Mouse (Mus musculus) E14TG2a.4 (cell line): ENCODE data around the gene Pcx.
A peak's percentile ranks its signal among the peaks of the same experiment; 100 is the strongest.

Experiments
- H3K27me3 ChIP-seq: 2 replicates; pipeline ENCODE4 v1.6.1; 2014; ENCODE audit warnings: low read length, control low read depth; ENCODE audit not compliant: insufficient read depth
- H3K36me3 ChIP-seq: 2 replicates; pipeline ENCODE4 v1.6.1; 2014; ENCODE audit warnings: low read length, control low read depth; ENCODE audit not compliant: insufficient read depth
- H3K4me1 ChIP-seq: replicated peaks from 2 replicates; pipeline ENCODE4 v1.6.1; 2014; ENCODE audit warnings: low read depth, low read length, control low read depth
- H3K4me3 ChIP-seq: replicated peaks from 2 replicates; pipeline ENCODE4 v1.5.1; 2014; ENCODE audit warnings: mild to moderate bottlenecking, low read length
- H3K9me3 ChIP-seq: 2 replicates; pipeline ENCODE4 v1.6.1; 2014; ENCODE audit warnings: low read length, control low read depth
- CTCF ChIP-seq: conservative IDR thresholded peaks from 2 replicates; pipeline ENCODE4 v1.5.1; 2014; ENCODE audit warnings: low read length
- NANOG ChIP-seq: IDR thresholded peaks from 2 replicates; pipeline ENCODE4 v1.6.1; 2014; ENCODE audit warnings: borderline replicate concordance, low read length, mixed read lengths
- POU5F1 ChIP-seq: IDR thresholded peaks from 2 replicates; pipeline ENCODE4 v1.6.1; 2014; ENCODE audit warnings: low read length, borderline replicate concordance

The Pcx gene

GRCm38 (mm10) chr19:4590025-4590424 is 79.8 kb downstream of the Pcx start:
- H3K4me3 ChIP-seq, result no peak overlapping the region
- no peaks in the 10 kb centered on the region for H3K36me3 ChIP-seq
- H3K9me3 ChIP-seq, result no peaks in the 10 kb centered on the region
- TF ChIP-seq NANOG (no peak), POU5F1 (no peak), CTCF (no peak)
- H3K4me1 ChIP-seq, result 0 out of 2 replicates have a peak, but pooled peaks cover 3% of the 10 kb centered on the region
- H3K27me3 ChIP-seq, result 0 out of 2 replicates have a peak, but pooled peaks cover 3% of the 10 kb centered on the region

GRCm38 (mm10) chr19:4593792-4594522 is 83.7 kb downstream of the Pcx start:
- Histone ChIP-seq H3K36me3 (no peaks in the 10 kb centered on the region), H3K4me1 (0 out of 2 replicates have a peak, but pooled peaks cover 3% of the 10 kb centered on the region), H3K9me3 (0 out of 2 replicates have a peak, but pooled peaks cover 2% of the 10 kb centered on the region), H3K27me3 (no peaks in the 10 kb centered on the region), H3K4me3 (no peak overlapping the region)
- TF ChIP-seq CTCF (no peak), POU5F1 (no peak), NANOG (no peak)

GRCm38 (mm10) chr19:4596071-4596470 is 85.8 kb downstream of the Pcx start:
- no peaks in the 10 kb centered on the region for H3K36me3 ChIP-seq
- 0 out of 2 replicates have a peak, but pooled peaks cover 3% of the 10 kb centered on the region for H3K4me1 ChIP-seq
- no peak overlapping the region for H3K4me3 ChIP-seq
- 0 out of 2 replicates have a peak, but pooled peaks cover 2% of the 10 kb centered on the region for H3K9me3 ChIP-seq
- TF ChIP-seq NANOG (no peak), POU5F1 (no peak), CTCF (no peak)
- peaks cover 5% of the 10 kb centered on the region; the same call in 1 of the 2 replicates for H3K27me3 ChIP-seq

GRCm38 (mm10) chr19:4602459-4602858 is 92.2 kb downstream of the Pcx start:
- Histone ChIP-seq H3K27me3 (peaks cover 34% of the 10 kb centered on the region), H3K4me3 (peak overlapping the region; percentile 57; the same call in 1 of the 2 replicates), H3K36me3 (peaks cover 3% of the 10 kb centered on the region), H3K4me1 (peaks cover 32% of the 10 kb centered on the region), H3K9me3 (0 out of 2 replicates have a peak, but pooled peaks cover 2% of the 10 kb centered on the region)
- TF ChIP-seq POU5F1 (no peak), CTCF (no peak), NANOG (no peak)

GRCm38 (mm10) chr19:4603801-4604723 is 93.8 kb downstream of the Pcx start:
- H3K4me1 ChIP-seq, result peaks cover 32% of the 10 kb centered on the region
- H3K27me3 ChIP-seq, result peaks cover 34% of the 10 kb centered on the region
- H3K36me3 ChIP-seq, result peaks cover 6% of the 10 kb centered on the region
- TF ChIP-seq POU5F1 (no peak), CTCF (peak; percentile 17; the same call in 1 of the 2 replicates), NANOG (no peak)
- peak overlapping the region; percentile 50 for H3K4me3 ChIP-seq
- no peaks in the 10 kb centered on the region for H3K9me3 ChIP-seq

- H3K9me3 ChIP-seq, result no peaks in the 10 kb centered on the region
- H3K27me3 ChIP-seq, result peaks cover 29% of the 10 kb centered on the region
- peaks cover 14% of the 10 kb centered on the region for H3K36me3 ChIP-seq
- no peak for TF ChIP-seq NANOG
- TF ChIP-seq CTCF, result no peak
- no peak for TF ChIP-seq POU5F1
- peaks cover 37% of the 10 kb centered on the region for H3K4me1 ChIP-seq
- no peak overlapping the region for H3K4me3 ChIP-seq
These were observed 95.4 kb downstream of the Pcx start for GRCm38 (mm10) chr19:4605654-4606053.

- Histone ChIP-seq H3K4me1 (peaks cover 32% of the 10 kb centered on the region), H3K4me3 (no peak overlapping the region), H3K27me3 (peaks cover 18% of the 10 kb centered on the region), H3K36me3 (peaks cover 29% of the 10 kb centered on the region), H3K9me3 (no peaks in the 10 kb centered on the region)
- TF ChIP-seq NANOG, result no peak
- TF ChIP-seq POU5F1, result no peak
- no peak for TF ChIP-seq CTCF
These were observed 97.1 kb downstream of the Pcx start for GRCm38 (mm10) chr19:4607406-4607805.

GRCm38 (mm10) chr19:4608511-4608910 is 98.2 kb downstream of the Pcx start:
- Histone ChIP-seq H3K27me3 (peaks cover 12% of the 10 kb centered on the region), H3K4me1 (peaks cover 37% of the 10 kb centered on the region)
- TF ChIP-seq POU5F1 (no peak), CTCF (no peak)

More at GRCm38 (mm10) chr19:4608511-4608910, 98.2 kb downstream of the Pcx start:
- Histone ChIP-seq H3K36me3 (peaks cover 37% of the 10 kb centered on the region), H3K4me3 (no peak overlapping the region), H3K9me3 (no peaks in the 10 kb centered on the region)
